Mouse (Mus musculus) kidney, adult 2 months (tissue): ENCODE results near the gene Il18rap.

ENCODE experiments used
- CTCF ChIP-seq: fragments of 200-500 bp; conservative IDR thresholded peaks from 2 replicates; pipeline ENCODE4 v1.5.1; 2011; ENCODE audit warnings: low read depth, mild to moderate bottlenecking, control low read depth, low read length, moderate library complexity, mixed read lengths; ENCODE audit not compliant: insufficient read depth, insufficient read length
- POLR2A ChIP-seq: fragments of 200-500 bp; IDR thresholded peaks from one replicate; pipeline ENCODE4 v1.6.1; 2011; ENCODE audit warnings: low read depth, low read length, control low read depth

GRCm38 (mm10) chr1:40547064-40547572 is 32.0 kb downstream of the Il18rap start:
- TF ChIP-seq CTCF (no peak), POLR2A (no peak)
